Mouse (Mus musculus) neural tube, embryonic 11.5 days (tissue): ENCODE data around the gene Plppr2. TPM values are rescaled to one million over a fixed set of nuclear protein-coding genes. Genes with fewer than 3 reads are reported as not detected.

ENCODE experiments used
- ATAC-seq: fragments of 200-750 bp; cut with Nextera tagmentation; 2 replicates; pipeline ENCODE4 v1.8.0; 2017; ENCODE audit warnings: moderate number of reproducible peaks, mild to moderate bottlenecking, moderate TSS enrichment, moderate library complexity; ENCODE audit not compliant: insufficient read depth, low FRiP score, low TSS enrichment
- DNase-seq: peaks from one replicate; pipeline ENCODE4 v3.0.0-alpha.2; 2015; ENCODE audit warnings: low spot score
- H3K27ac ChIP-seq: fragments of 300-500 bp; sonication (generic); 2 replicates; pipeline ENCODE4 v1.5.1; 2014; ENCODE audit warnings: low read depth, mild to moderate bottlenecking, low read length
- H3K27me3 ChIP-seq: fragments of 300-500 bp; sonication (generic); 2 replicates; pipeline ENCODE4 v1.6.1; 2014; ENCODE audit warnings: mild to moderate bottlenecking, low read length, mixed read lengths; ENCODE audit not compliant: control insufficient read depth, insufficient read depth
- H3K36me3 ChIP-seq: fragments of 300-500 bp; sonication (generic); 2 replicates; pipeline ENCODE4 v1.6.1; 2014; ENCODE audit warnings: mild to moderate bottlenecking, low read length, moderate library complexity, mixed read lengths; ENCODE audit not compliant: control insufficient read depth, insufficient read depth
- H3K4me1 ChIP-seq: fragments of 300-500 bp; sonication (generic); 2 replicates; pipeline ENCODE4 v1.6.1; 2014; ENCODE audit warnings: low read length, mixed read lengths; ENCODE audit not compliant: control insufficient read depth, insufficient read depth
- H3K4me2 ChIP-seq: fragments of 300-500 bp; sonication (generic); 2 replicates; pipeline ENCODE4 v1.6.1; 2014; ENCODE audit warnings: low read depth, mild to moderate bottlenecking, moderate library complexity
- H3K4me3 ChIP-seq: fragments of 300-500 bp; sonication (generic); 2 replicates; pipeline ENCODE4 v1.5.1; 2014; ENCODE audit warnings: low read depth, low read length
- H3K9ac ChIP-seq: fragments of 300-500 bp; sonication (generic); 2 replicates; pipeline ENCODE4 v1.6.1; 2014; ENCODE audit warnings: mild to moderate bottlenecking, low read length
- H3K9me3 ChIP-seq: fragments of 300-500 bp; sonication (generic); 2 replicates; pipeline ENCODE4 v1.6.1; 2016; ENCODE audit warnings: low read length; ENCODE audit not compliant: control insufficient read depth
- WGBS: fragments of 180-500 bp; shearing (Covaris S2); extraction: QIAGEN DNeasy Blood & Tissue Kit; methylation state at CpG from one replicate; pipeline ENCODE4 v1.1.7; 2014; 5-methylcytosine and 5-hydroxymethylcytosine counted together
- polyA plus RNA-seq: library from polyadenylated mRNA; unstranded; fragments of >200 nt; fragmentation: Nextera tagmentation; extraction: Ambion mirVana; gene quantifications from 2 replicates; pipeline ENCODE4 v1.2.1, GENCODE M21; 2014

Plppr2 gene
- polyA plus RNA-seq, 1 experiment from 2014 or later = 27.7 TPM

GRCm38 (mm10) chr9:21938234-21938855 is 1.5 kb downstream of the Plppr2 start:
- H3K36me3 ChIP-seq = no peaks in the 10 kb centered on the region
- DNase-seq (no peak), ATAC-seq (no peak)
- no peak overlapping the region for H3K27ac ChIP-seq
- H3K4me1 ChIP-seq = no peaks in the 10 kb centered on the region
- H3K4me3 ChIP-seq = no peak overlapping the region
- no peaks in the 10 kb centered on the region for H3K9me3 ChIP-seq
- H3K9ac ChIP-seq = no peak overlapping the region
- WGBS = 89% methylated on average over 4 of the region's 4 CpGs
- no peak overlapping the region for H3K4me2 ChIP-seq
- H3K27me3 ChIP-seq = no peaks in the 10 kb centered on the region

GRCm38 (mm10) chr9:21943046-21943445 is 6.2 kb downstream of the Plppr2 start:
- Histone ChIP-seq H3K4me3 (no peak overlapping the region), H3K36me3 (no peaks in the 10 kb centered on the region), H3K27me3 (no peaks in the 10 kb centered on the region), H3K27ac (no peak overlapping the region), H3K4me1 (no peaks in the 10 kb centered on the region), H3K9me3 (no peaks in the 10 kb centered on the region), H3K4me2 (no peak overlapping the region), H3K9ac (no peak overlapping the region)
- ATAC-seq (no peak), DNase-seq (no peak)
- WGBS = 74% methylated on average over 12 of the region's 12 CpGs

GRCm38 (mm10) chr9:21943638-21944037 is 6.8 kb downstream of the Plppr2 start:
- Histone ChIP-seq H3K4me1 (no peaks in the 10 kb centered on the region), H3K9me3 (no peaks in the 10 kb centered on the region), H3K36me3 (no peaks in the 10 kb centered on the region), H3K27me3 (no peaks in the 10 kb centered on the region), H3K4me2 (no peak overlapping the region), H3K9ac (no peak overlapping the region), H3K27ac (no peak overlapping the region), H3K4me3 (no peak overlapping the region)
- ATAC-seq (no peak), DNase-seq (no peak)
- WGBS = 35% methylated on average over 12 of the region's 12 CpGs

- Histone ChIP-seq H3K9ac (no peak overlapping the region), H3K27me3 (no peaks in the 10 kb centered on the region), H3K4me2 (no peak overlapping the region), H3K4me3 (no peak overlapping the region), H3K9me3 (no peaks in the 10 kb centered on the region), H3K36me3 (no peaks in the 10 kb centered on the region), H3K4me1 (no peaks in the 10 kb centered on the region), H3K27ac (no peak overlapping the region)
- no peak for ATAC-seq
- DNase-seq = peak; percentile 43
- 21% methylated on average over 23 of the region's 23 CpGs for WGBS
Measured at GRCm38 (mm10) chr9:21944267-21944666, 7.4 kb downstream of the Plppr2 start.

- Histone ChIP-seq H3K36me3 (no peaks in the 10 kb centered on the region), H3K9ac (no peak overlapping the region), H3K9me3 (no peaks in the 10 kb centered on the region), H3K27me3 (no peaks in the 10 kb centered on the region), H3K27ac (no peak overlapping the region), H3K4me3 (no peak overlapping the region), H3K4me2 (no peak overlapping the region), H3K4me1 (no peaks in the 10 kb centered on the region)
- ATAC-seq = no peak
- whole genome bisulfite sequencing = 6% methylated on average over 28 of the region's 28 CpGs
- DNase-seq = no peak
Measured at GRCm38 (mm10) chr9:21947540-21948130, 10.8 kb downstream of the Plppr2 start.

GRCm38 (mm10) chr9:21948146-21948545 is 11.3 kb downstream of the Plppr2 start:
- Histone ChIP-seq H3K36me3 (no peaks in the 10 kb centered on the region), H3K9me3 (no peaks in the 10 kb centered on the region), H3K4me1 (no peaks in the 10 kb centered on the region), H3K4me3 (no peak overlapping the region), H3K27ac (no peak overlapping the region), H3K4me2 (no peak overlapping the region), H3K27me3 (no peaks in the 10 kb centered on the region), H3K9ac (no peak overlapping the region)
- DNase-seq (no peak), ATAC-seq (no peak)
- 54% methylated on average over 8 of the region's 8 CpGs for WGBS

GRCm38 (mm10) chr9:21948790-21949189 is 12.0 kb downstream of the Plppr2 start:
- WGBS = 71% methylated on average over 6 of the region's 6 CpGs
- ATAC-seq = no peak
- H3K27me3 ChIP-seq = no peaks in the 10 kb centered on the region
- no peak for DNase-seq
- no peaks in the 10 kb centered on the region for H3K9me3 ChIP-seq
- no peaks in the 10 kb centered on the region for H3K4me1 ChIP-seq
- H3K27ac ChIP-seq = no peak overlapping the region
- H3K9ac ChIP-seq = no peak overlapping the region
- no peaks in the 10 kb centered on the region for H3K36me3 ChIP-seq
- no peak overlapping the region for H3K4me3 ChIP-seq
- no peak overlapping the region for H3K4me2 ChIP-seq

- 20% methylated on average over 11 of the region's 11 CpGs for WGBS
- Histone ChIP-seq H3K9me3 (no peaks in the 10 kb centered on the region), H3K9ac (no peak overlapping the region), H3K27ac (no peak overlapping the region), H3K27me3 (no peaks in the 10 kb centered on the region), H3K36me3 (no peaks in the 10 kb centered on the region), H3K4me1 (no peaks in the 10 kb centered on the region), H3K4me3 (no peak overlapping the region), H3K4me2 (no peak overlapping the region)
- DNase-seq = peak; percentile 76
- ATAC-seq = no peak
Measured at GRCm38 (mm10) chr9:21950322-21950721, 13.5 kb downstream of the Plppr2 start.

GRCm38 (mm10) chr9:21951977-21952376 is 15.1 kb downstream of the Plppr2 start:
- Histone ChIP-seq H3K9ac (no peak overlapping the region), H3K9me3 (no peaks in the 10 kb centered on the region), H3K27me3 (no peaks in the 10 kb centered on the region), H3K4me1 (peaks cover 5% of the 10 kb centered on the region; the same call in 1 of the 2 replicates), H3K36me3 (no peaks in the 10 kb centered on the region), H3K27ac (no peak overlapping the region), H3K4me3 (no peak overlapping the region), H3K4me2 (no peak overlapping the region)
- WGBS = 77% methylated on average over 3 of the region's 3 CpGs
- ATAC-seq = no peak
- no peak for DNase-seq
